Mouse (Mus musculus) layer of hippocampus, adult 9-11 months (tissue): Measurements from ENCODE around the gene Lgals4.
"Not testable (repeated sequence)": the region's sequence is repeated elsewhere in the genome, so short reads cannot be mapped to it uniquely, and the experiment has no call there.

Source experiments
- DNase-seq: peaks from one replicate; pipeline ENCODE4 v3.0.0; 2022

Gene Lgals4

GRCm38 (mm10) chr7:28867508-28868340 lies 34.1 kb downstream of the Lgals4 start:
- peak; percentile 45 for DNase-seq

GRCm38 (mm10) chr7:28870901-28871664 lies 37.4 kb downstream of the Lgals4 start:
- no peak for DNase-seq

GRCm38 (mm10) chr7:28874565-28874964 lies 40.9 kb downstream of the Lgals4 start:
- no peak for DNase-seq

- DNase-seq, result no peak
Observed at GRCm38 (mm10) chr7:28876099-28876498, 42.4 kb downstream of the Lgals4 start.

GRCm38 (mm10) chr7:28877155-28877554 lies 43.5 kb downstream of the Lgals4 start:
- DNase-seq, result no peak

- no peak for DNase-seq
Observed at GRCm38 (mm10) chr7:28877856-28878255, 44.2 kb downstream of the Lgals4 start.

- no peak for DNase-seq
Observed at GRCm38 (mm10) chr7:28879606-28880005, 46.0 kb downstream of the Lgals4 start.

- no peak for DNase-seq
Observed at GRCm38 (mm10) chr7:28880554-28880953, 46.9 kb downstream of the Lgals4 start.

GRCm38 (mm10) chr7:28881199-28881598 lies 47.5 kb downstream of the Lgals4 start, which contains the start of gene Capn12:
Gene Capn12 (plus strand): TSS chr7:28881422.
- DNase-seq, result no peak

GRCm38 (mm10) chr7:28883039-28883438 lies 49.4 kb downstream of the Lgals4 start:
- no peak for DNase-seq

GRCm38 (mm10) chr7:28883704-28884103 lies 50.0 kb downstream of the Lgals4 start:
- DNase-seq, result not testable (repeated sequence)

- DNase-seq, result no peak
Observed at GRCm38 (mm10) chr7:28886486-28886885, 52.8 kb downstream of the Lgals4 start.

- no peak for DNase-seq
Observed at GRCm38 (mm10) chr7:28888701-28889161, 55.1 kb downstream of the Lgals4 start.
